Mouse (Mus musculus) E14TG2a.4 (cell line): ENCODE results near the gene Pold2.
A peak's percentile ranks its signal among the peaks of the same experiment; 100 is the strongest.

Experiments used
- H3K27me3 ChIP-seq: 2 replicates; pipeline ENCODE4 v1.6.1; 2014; ENCODE audit warnings: low read length, control low read depth; ENCODE audit not compliant: insufficient read depth
- H3K36me3 ChIP-seq: 2 replicates; pipeline ENCODE4 v1.6.1; 2014; ENCODE audit warnings: low read length, control low read depth; ENCODE audit not compliant: insufficient read depth
- H3K4me1 ChIP-seq: replicated peaks from 2 replicates; pipeline ENCODE4 v1.6.1; 2014; ENCODE audit warnings: low read depth, low read length, control low read depth
- H3K4me3 ChIP-seq: replicated peaks from 2 replicates; pipeline ENCODE4 v1.5.1; 2014; ENCODE audit warnings: mild to moderate bottlenecking, low read length
- H3K9me3 ChIP-seq: 2 replicates; pipeline ENCODE4 v1.6.1; 2014; ENCODE audit warnings: low read length, control low read depth
- CTCF ChIP-seq: conservative IDR thresholded peaks from 2 replicates; pipeline ENCODE4 v1.5.1; 2014; ENCODE audit warnings: low read length
- NANOG ChIP-seq: IDR thresholded peaks from 2 replicates; pipeline ENCODE4 v1.6.1; 2014; ENCODE audit warnings: borderline replicate concordance, low read length, mixed read lengths
- POU5F1 ChIP-seq: IDR thresholded peaks from 2 replicates; pipeline ENCODE4 v1.6.1; 2014; ENCODE audit warnings: low read length, borderline replicate concordance

The Pold2 gene

GRCm38 (mm10) chr11:5903844-5904243 lies 25.8 kb upstream of the Pold2 start:
- Histone ChIP-seq H3K4me1 (peaks cover 58% of the 10 kb centered on the region), H3K9me3 (no peaks in the 10 kb centered on the region), H3K36me3 (no peaks in the 10 kb centered on the region), H3K4me3 (no peak overlapping the region), H3K27me3 (peaks cover 64% of the 10 kb centered on the region)
- TF ChIP-seq NANOG (no peak), POU5F1 (no peak), CTCF (no peak)

GRCm38 (mm10) chr11:5902390-5902789 lies 24.3 kb upstream of the Pold2 start:
- H3K4me3 ChIP-seq, result peak overlapping the region; percentile 68
- H3K4me1 ChIP-seq, result peaks cover 73% of the 10 kb centered on the region
- peaks cover 77% of the 10 kb centered on the region for H3K27me3 ChIP-seq
- TF ChIP-seq POU5F1 (no peak), CTCF (no peak), NANOG (no peak)
- H3K9me3 ChIP-seq, result no peaks in the 10 kb centered on the region
- H3K36me3 ChIP-seq, result no peaks in the 10 kb centered on the region

- Histone ChIP-seq H3K4me3 (peak overlapping the region; percentile 68), H3K36me3 (no peaks in the 10 kb centered on the region), H3K9me3 (no peaks in the 10 kb centered on the region), H3K27me3 (peaks cover 80% of the 10 kb centered on the region), H3K4me1 (peaks cover 73% of the 10 kb centered on the region)
- TF ChIP-seq NANOG, result no peak
- TF ChIP-seq CTCF, result no peak
- TF ChIP-seq POU5F1, result no peak
Observed at GRCm38 (mm10) chr11:5901950-5902349, 23.9 kb upstream of the Pold2 start.

DNA sequence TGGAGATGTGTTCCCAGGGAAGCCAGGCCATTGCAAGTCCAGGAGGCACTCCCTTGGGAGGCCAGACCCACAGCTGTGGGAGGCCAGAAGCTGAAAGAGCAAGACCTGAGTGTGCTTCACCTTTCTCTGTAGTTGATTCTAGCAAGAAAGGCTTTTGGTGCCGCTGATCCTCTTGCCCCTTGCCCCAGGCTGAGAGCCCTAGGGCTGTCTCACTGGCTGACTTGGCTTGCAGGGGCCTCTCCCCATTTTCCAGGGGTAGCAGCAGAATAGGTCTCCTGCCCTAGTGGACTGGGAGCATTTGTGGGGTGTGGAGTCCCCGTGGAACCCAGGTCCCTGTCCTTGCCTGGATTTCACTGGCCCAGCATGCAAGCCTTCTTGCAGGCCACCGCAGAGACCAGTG lies 23.2 kb upstream of the Pold2 start:
- peaks cover 73% of the 10 kb centered on the region for H3K4me1 ChIP-seq
- H3K36me3 ChIP-seq, result no peaks in the 10 kb centered on the region
- H3K4me3 ChIP-seq, result peak overlapping the region; percentile 68
- no peak for TF ChIP-seq NANOG
- no peak for TF ChIP-seq POU5F1
- TF ChIP-seq CTCF, result no peak
- peaks cover 86% of the 10 kb centered on the region for H3K27me3 ChIP-seq
- no peaks in the 10 kb centered on the region for H3K9me3 ChIP-seq

- H3K27me3 ChIP-seq, result peaks cover 91% of the 10 kb centered on the region
- H3K9me3 ChIP-seq, result no peaks in the 10 kb centered on the region
- H3K4me1 ChIP-seq, result peaks cover 73% of the 10 kb centered on the region
- H3K4me3 ChIP-seq, result no peak overlapping the region
- TF ChIP-seq CTCF (no peak), NANOG (no peak), POU5F1 (no peak)
- H3K36me3 ChIP-seq, result no peaks in the 10 kb centered on the region
Observed at GRCm38 (mm10) chr11:5899286-5899685, 21.2 kb upstream of the Pold2 start.

DNA sequence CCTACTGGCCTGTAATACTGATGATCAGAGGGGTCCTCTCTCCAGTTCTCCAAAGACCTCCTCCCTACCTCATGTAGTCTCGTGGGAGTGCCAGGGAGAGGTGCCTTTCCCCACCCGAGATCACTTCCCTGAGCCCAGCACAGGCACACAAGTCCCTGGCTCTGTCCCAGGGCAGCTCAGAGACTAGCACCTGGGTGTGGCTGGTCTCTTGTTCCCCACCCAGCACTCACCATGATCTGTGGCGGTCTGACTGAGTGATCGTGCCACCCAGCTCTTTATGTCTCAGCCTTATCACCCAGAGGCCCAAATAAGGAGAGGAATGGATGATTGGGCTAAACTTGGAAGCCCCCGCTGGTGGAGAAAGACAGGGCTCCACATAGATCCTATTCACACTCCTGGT lies 20.4 kb upstream of the Pold2 start, which contains the start of gene Myl7:
Myl7 (minus strand) TSS at position 252 of the 400 bp plus-strand sequence.
- Histone ChIP-seq H3K4me3 (peak within 1 kb of the TSS; percentile 75), H3K4me1 (peaks cover 73% of the 10 kb centered on the region), H3K9me3 (no peaks in the 10 kb centered on the region), H3K27me3 (peaks cover 86% of the 10 kb centered on the region), H3K36me3 (no peaks in the 10 kb centered on the region)
- no peak for TF ChIP-seq NANOG
- TF ChIP-seq POU5F1, result no peak
- no peak for TF ChIP-seq CTCF

GRCm38 (mm10) chr11:5897839-5898238 lies 19.7 kb upstream of the Pold2 start:
- Histone ChIP-seq H3K27me3 (peaks cover 79% of the 10 kb centered on the region), H3K4me1 (peaks cover 67% of the 10 kb centered on the region), H3K36me3 (no peaks in the 10 kb centered on the region), H3K9me3 (no peaks in the 10 kb centered on the region), H3K4me3 (peak overlapping the region; percentile 75)
- TF ChIP-seq CTCF, result no peak
- no peak for TF ChIP-seq NANOG
- TF ChIP-seq POU5F1, result no peak

DNA sequence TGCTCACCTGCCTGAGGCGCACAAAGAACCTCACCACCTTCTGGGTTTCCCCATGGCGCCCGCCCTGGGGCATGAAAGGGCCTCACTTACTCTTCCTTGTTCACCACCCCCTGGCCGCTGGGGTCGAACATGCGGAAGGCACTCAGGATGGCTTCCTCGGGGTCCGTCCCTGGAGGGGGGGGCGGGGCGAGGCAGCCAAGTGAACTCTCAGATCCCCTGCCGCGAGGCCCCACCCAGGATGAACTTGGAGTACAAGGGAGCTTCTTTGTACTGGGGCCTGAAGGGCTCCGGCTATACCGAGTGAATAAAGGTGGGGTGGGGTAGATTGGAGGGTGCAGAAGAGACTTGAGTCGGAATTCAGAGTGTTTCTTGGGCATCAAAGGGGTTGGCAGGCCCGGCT lies 19.1 kb upstream of the Pold2 start:
- H3K36me3 ChIP-seq, result no peaks in the 10 kb centered on the region
- H3K9me3 ChIP-seq, result no peaks in the 10 kb centered on the region
- peak overlapping the region; percentile 75 for H3K4me3 ChIP-seq
- TF ChIP-seq POU5F1 (no peak), NANOG (no peak), CTCF (no peak)
- peaks cover 61% of the 10 kb centered on the region for H3K4me1 ChIP-seq
- peaks cover 79% of the 10 kb centered on the region for H3K27me3 ChIP-seq

GRCm38 (mm10) chr11:5893807-5894206 lies 15.7 kb upstream of the Pold2 start:
- Histone ChIP-seq H3K36me3 (no peaks in the 10 kb centered on the region), H3K4me3 (no peak overlapping the region), H3K27me3 (peaks cover 54% of the 10 kb centered on the region), H3K9me3 (no peaks in the 10 kb centered on the region), H3K4me1 (peaks cover 32% of the 10 kb centered on the region)
- TF ChIP-seq POU5F1 (no peak), NANOG (no peak)

DNA sequence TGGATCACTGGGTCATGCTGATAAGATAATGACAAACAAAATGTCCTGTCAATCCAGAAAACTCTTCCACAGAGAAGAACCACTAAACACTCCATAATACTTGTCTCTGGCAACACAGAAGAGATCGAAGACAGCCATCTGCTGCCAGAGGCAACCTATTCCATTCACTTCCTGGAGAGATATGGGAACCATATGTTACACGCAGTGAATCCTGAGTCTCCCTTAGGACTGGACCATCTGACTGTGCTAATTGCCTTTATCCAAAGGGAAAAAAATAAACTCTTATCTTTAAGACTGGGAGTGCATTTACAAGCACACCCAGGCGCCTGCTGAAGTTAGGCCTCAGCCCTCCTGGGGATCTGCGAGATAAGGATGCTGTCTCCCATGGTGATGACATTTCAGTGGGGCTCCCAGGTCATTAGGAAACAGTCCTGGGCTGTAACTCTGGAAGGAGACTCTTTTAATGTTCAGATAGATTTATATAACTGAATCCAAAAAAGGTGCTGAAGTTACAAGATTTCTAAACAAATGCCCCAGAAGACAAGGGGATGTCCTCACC lies 14.8 kb upstream of the Pold2 start:
- Histone ChIP-seq H3K27me3 (peaks cover 44% of the 10 kb centered on the region), H3K4me1 (peaks cover 26% of the 10 kb centered on the region)
- no peak for TF ChIP-seq CTCF
- no peak for TF ChIP-seq POU5F1
- no peak for TF ChIP-seq NANOG

More for the DNA sequence above, 14.8 kb upstream of the Pold2 start:
- Histone ChIP-seq H3K4me3 (no peak overlapping the region), H3K36me3 (no peaks in the 10 kb centered on the region), H3K9me3 (no peaks in the 10 kb centered on the region)
